Mouse (Mus musculus) brown adipose tissue, adult 24 weeks (tissue): Measurements from ENCODE around the gene Tekt2. TPM values are rescaled to one million over a fixed set of nuclear protein-coding genes. Genes with fewer than 3 reads are reported as not detected.

Experiments
- H3K27ac ChIP-seq: fragments of 200-500 bp; replicated peaks from 2 replicates; pipeline ENCODE4 v1.5.1; 2012; ENCODE audit warnings: low read depth, mild to moderate bottlenecking, low read length
- H3K4me1 ChIP-seq: fragments of 200-500 bp; 2 replicates; pipeline ENCODE4 v1.6.1; 2012; ENCODE audit warnings: low read length, mixed read lengths; ENCODE audit not compliant: control insufficient read depth, insufficient read depth, insufficient read length
- H3K4me3 ChIP-seq: fragments of 200-500 bp; 2 replicates; pipeline ENCODE4 v1.5.1; 2012; ENCODE audit warnings: low read depth, mild to moderate bottlenecking, low read length, moderate library complexity; ENCODE audit not compliant: insufficient read depth
- polyA plus RNA-seq: library from polyadenylated mRNA; stranded (reverse); fragments of >200 nt; gene quantifications from 2 replicates; pipeline ENCODE4 v1.2.4, GENCODE M21; 2012; ENCODE audit not compliant: missing spikeins, insufficient read depth, insufficient read length

Tekt2 gene
- polyA plus RNA-seq, result not detected in 2 replicates

DNA sequence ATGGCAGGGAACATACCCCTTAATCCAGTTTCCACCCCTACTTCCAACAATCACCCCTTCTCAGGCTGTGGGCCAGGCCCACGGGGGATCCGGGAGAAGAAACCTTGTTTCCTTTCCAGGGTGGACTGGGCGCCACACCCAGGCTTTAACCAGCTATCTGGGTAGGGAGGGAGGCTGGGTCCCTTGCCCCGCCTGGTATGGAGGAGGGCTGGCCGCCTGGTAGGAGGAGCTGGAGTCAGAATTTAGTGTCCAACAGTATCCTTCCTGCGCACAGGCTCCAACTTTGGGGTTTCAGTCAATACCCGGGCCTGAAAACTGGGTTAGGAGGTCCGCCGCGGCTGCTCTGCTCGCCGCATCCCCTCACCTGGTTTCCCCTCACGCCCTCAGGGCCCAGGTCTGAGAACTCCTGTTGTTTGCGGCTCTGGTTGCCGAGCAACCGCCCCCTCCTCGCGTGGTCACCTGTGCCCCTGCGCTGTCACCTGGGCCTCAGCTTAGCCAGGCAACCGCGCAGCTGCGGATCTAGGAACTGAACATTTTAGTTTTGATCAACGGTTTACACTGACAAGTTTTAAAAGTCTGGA is at the start of gene Tekt2:
Gene Tekt2, minus strand, starts transcription at position 408 of the 581 bp plus-strand sequence.
- no peak within 1 kb of the TSS for H3K4me3 ChIP-seq
- no peaks in the 10 kb centered on the region for H3K4me1 ChIP-seq
- H3K27ac ChIP-seq, result no peak within 1 kb of the TSS

DNA sequence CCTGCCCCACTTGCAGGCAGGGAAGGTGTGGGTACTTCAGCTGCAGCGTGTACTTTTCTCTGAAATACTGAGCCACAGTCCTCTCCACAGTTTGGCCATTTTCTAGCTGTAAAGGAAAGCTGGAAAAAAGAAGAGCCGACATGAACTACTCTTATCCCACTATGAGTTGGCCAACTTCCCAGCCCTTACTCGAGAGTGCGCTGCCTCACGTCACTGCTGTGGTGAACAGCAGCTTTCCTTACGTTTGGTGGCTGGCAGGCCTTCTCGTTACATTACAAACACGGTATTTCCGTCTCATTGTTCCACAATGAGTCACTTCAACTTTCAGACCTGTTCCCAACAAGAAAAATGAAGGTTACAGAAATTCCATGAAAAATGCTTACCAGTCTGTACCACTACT is 46.0 kb upstream of the Tekt2 start:
- Histone ChIP-seq H3K27ac (no peak overlapping the region), H3K4me3 (no peak overlapping the region), H3K4me1 (no peaks in the 10 kb centered on the region)

DNA sequence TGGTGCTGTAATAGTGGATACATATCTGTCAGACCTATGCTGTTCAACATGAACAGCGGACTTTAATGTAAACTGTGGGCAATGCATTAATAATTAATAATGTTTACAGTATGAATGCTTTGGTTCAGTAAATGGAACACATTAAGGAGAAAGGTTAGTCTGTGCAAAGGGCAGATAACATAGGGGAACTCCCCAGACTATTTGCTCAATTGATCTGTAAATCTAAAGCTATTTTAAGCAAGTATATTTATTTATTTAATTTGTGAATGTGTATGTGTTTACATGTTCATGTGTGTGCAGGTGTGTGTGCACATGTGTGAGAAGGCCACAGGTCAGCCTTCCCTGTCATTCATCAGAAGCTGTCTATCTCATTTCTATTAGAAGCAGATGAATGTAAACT is 34.6 kb upstream of the Tekt2 start:
- Histone ChIP-seq H3K4me1 (no peaks in the 10 kb centered on the region), H3K27ac (no peak overlapping the region), H3K4me3 (no peak overlapping the region)

DNA sequence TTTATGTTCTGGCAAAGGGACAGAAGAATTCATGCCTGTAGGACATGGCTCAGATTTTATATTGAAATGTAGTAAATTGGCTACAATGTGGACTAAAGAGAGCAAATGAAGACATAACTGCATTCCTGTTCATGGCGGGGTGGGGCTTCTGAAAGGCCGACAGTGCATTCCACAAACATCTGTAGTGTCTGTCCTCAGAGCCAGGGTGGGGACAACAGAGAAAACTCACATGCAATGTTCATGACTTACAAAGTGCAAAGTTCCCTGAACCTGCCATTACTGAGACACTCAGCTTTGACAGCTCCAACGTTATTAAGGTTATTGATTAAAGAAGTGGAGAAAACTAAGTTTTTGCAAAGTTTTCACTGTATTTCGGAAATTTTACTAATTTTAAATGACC is 18.0 kb upstream of the Tekt2 start:
- H3K4me1 ChIP-seq, result no peaks in the 10 kb centered on the region

DNA sequence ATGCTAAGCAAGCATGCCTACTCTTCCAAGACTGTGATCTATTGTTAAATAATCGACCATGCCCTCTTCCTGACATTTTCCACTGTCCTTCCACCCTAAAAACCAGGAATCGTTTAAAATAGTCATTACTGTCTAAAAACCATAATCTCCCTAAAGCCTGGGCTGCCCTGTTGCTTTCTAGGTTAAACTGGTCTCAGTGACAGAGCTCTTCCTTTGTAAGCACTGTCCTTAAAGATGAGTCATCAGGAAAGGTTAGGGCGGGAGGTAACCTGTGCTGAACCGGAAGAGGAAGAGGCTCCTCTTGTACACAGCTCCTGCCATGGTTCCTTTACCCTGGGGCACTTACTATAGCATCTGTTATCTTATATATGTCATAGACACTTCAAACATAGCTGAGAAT is 14.0 kb upstream of the Tekt2 start:
- Histone ChIP-seq H3K27ac (no peak overlapping the region), H3K4me1 (no peaks in the 10 kb centered on the region), H3K4me3 (no peak overlapping the region)

More for the DNA sequence above, 18.0 kb upstream of the Tekt2 start:
- Histone ChIP-seq H3K27ac (no peak overlapping the region), H3K4me3 (no peak overlapping the region)

DNA sequence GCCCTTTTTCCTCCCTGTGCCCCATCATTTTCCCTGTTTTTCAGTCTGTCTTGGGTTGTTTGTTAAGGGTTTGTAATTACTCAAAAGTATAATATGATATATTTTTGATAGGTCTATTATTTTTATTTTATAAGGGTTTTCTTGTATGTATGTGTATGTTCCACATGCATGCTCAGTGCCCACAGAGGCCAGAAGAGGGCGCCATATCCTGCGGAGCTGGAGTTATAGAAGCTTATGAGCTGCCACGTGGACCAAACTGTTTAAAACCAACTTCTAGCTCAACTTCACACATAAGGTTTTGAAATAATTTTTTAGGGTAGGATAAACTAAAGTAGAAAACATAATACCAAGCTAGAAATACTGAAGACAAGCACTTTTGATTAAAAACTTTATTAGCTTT is 6.9 kb upstream of the Tekt2 start:
- Histone ChIP-seq H3K27ac (no peak overlapping the region), H3K4me3 (no peak overlapping the region), H3K4me1 (no peaks in the 10 kb centered on the region)

DNA sequence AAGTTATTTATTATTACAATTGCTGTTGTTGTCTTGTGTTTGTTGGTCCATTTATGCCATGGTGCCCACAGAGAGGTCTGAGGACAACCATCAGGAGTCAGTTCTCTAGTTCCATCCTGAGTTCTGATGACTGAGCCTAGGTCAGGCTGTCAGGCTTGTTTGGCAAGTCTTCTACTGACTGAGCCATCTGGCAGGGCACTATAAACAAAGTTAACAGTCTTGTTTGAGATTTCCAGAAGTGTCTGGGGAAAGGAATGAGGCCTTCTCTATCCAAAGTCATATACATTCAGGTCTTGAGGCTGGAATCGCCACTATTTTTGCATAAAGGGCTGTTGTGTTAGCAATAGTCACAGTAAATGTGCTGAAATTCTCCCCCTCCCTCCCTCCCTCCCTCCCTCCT is 6.3 kb upstream of the Tekt2 start:
- Histone ChIP-seq H3K4me3 (no peak overlapping the region), H3K4me1 (no peaks in the 10 kb centered on the region), H3K27ac (no peak overlapping the region)

DNA sequence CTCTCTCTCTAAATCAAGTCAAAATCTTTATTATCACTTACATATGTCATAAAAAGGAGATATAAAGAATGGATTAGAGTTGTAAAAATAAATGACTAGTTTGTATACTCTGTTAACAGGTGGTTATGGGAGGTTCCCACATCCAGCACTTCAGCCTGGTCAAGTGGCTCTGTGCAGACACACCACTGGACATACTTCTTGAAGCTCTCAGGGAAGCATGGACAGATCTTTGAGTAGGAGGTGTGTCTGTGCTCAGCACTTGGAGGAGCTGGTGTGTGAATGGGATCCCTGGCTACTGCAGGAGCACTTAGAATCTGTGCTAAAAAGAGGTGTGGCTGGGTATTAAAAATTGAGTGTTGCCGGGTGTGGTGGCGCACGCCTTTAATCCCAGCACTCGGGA is 4.8 kb upstream of the Tekt2 start:
- Histone ChIP-seq H3K4me3 (no peak overlapping the region), H3K27ac (no peak overlapping the region), H3K4me1 (no peaks in the 10 kb centered on the region)

DNA sequence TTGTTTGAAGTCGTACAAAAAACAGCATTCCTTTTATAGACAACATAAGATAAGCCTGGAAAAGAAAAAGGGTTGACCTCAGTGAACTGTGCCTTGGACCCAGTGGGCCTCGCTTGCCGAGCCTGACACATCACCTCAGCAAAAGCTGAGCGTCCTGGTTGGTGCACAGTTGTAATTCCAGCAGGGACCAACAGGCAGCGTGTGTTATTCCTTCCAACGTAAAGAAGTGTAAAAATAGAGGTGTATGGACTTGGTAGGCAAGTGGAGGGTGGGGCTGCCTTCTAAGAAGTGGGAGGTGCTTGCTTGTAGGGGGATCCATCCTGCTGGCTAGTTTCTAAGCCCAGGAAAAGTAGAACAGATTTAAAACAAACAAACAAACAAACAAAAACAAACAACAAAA is 548 bp upstream of the Tekt2 start:
- H3K4me1 ChIP-seq, result no peaks in the 10 kb centered on the region
- no peak overlapping the region for H3K27ac ChIP-seq
- no peak overlapping the region for H3K4me3 ChIP-seq

DNA sequence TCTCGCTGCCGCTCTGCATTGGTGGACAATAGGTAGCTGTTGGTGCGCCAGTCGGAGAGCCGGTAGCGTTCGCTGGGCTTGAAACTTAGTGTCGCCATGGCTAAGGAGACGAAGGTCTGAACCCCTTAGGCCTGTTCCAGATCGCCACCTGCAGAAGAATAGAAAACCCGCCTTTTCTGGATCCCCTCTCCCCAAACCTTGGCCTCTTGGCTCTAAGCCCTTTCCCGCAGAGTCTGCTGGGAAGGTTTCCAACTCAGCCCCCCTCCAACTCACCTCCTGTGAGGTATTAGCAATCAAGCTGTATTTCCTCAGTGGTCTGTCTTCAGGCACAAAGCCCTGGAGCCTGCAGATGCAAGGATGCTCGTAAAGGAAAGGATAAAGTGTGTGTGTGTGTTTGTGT is 627 bp downstream of the Tekt2 start:
- Histone ChIP-seq H3K4me1 (0 out of 2 replicates have a peak, but pooled peaks cover 2% of the 10 kb centered on the region), H3K27ac (no peak overlapping the region), H3K4me3 (no peak overlapping the region)

DNA sequence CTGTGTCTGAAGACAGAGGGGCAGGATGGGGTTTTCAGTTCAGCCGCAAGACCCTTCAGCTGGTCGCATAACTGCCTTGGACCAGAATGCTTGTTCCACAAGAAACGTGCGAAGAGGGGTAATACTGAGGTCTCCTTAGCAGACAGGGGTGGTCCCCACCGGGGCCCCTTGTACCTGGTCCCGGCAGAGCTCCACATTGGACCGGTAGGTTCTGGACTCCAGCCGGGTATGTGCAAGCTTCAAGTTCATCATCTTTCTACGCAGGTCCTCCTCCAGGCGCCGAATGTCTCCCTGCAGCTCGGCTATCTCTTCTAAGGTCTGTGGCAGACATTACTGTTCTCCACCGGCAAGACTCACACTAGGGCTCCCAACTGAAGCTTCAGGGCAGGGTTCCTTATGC is 2.8 kb downstream of the Tekt2 start:
- Histone ChIP-seq H3K4me3 (no peak overlapping the region), H3K4me1 (0 out of 2 replicates have a peak, but pooled peaks cover 3% of the 10 kb centered on the region), H3K27ac (no peak overlapping the region)

DNA sequence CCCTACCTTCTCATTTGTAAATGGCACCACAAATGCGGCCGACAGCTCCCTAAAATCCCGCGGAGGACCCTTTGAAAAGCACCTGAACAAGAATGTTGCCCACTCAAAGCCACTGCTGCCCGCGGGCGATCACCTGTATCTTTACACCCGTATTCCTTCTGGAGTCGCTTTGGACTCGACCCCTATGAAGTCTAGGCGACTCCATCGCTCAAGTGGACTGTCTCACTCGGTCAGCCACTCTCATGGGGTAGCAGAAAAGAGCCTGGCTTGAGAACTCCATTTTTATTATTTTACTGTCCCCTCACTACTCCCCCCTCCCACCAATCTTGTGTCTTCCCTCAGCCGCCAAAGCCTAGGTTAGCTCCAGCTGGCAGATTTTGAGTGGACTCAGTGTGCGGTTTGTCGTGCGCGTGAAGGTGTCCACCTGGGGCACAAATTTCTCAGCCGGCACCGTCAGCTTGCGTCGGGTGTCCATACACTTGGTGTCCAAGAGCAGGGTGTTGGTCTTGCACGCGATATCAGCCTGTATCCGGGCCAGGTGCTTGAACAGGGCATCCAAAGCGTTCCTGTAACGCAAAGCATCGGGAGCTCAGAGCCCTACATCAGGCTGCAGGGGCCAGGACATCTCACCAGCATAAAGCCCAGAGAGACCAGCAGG is 3.5 kb downstream of the Tekt2 start:
- no peak overlapping the region for H3K27ac ChIP-seq
- H3K4me3 ChIP-seq, result peak overlapping the region; percentile 34; the same call in 1 of the 2 replicates
- 0 out of 2 replicates have a peak, but pooled peaks cover 3% of the 10 kb centered on the region for H3K4me1 ChIP-seq

DNA sequence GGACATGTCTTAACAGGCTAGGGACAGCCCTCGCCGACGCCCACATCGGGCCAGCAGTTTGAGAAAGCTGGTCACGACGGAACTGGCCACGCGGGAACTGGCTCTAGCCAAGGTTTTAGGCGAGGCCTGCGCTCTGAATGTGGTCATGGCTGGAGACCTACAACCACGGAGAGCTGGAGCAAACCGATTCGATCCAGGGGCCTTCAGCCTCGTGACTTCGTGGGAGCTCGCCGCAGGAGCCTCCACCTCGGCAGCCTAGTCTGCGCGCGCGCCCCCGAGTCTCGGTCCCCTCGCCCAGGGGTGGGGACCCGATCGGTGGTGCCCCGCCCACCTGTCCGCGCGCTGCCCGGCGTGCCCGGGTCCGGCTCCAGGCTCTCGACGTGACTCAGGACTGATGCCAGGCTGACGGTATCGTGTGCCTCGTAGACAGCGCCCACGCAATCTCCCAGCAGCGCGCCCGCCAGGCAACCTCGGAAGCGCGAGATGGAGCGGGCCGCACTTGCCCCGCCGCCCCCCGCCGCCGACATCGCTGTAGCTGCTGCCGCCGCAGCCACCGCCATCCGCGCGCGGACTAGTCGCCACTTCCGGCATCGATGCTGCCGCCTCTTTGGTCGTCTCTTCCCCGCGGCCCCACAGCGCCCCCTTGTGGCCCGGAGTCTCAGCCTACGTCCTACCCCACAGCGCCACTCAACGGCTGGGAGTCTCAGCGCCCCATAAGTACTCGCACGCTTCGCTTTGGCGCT is 4.2 kb downstream of the Tekt2 start, which contains the start of gene Adprhl2:
Gene Adprhl2, minus strand, starts transcription at position 593 of the 743 bp plus-strand sequence.
- Histone ChIP-seq H3K27ac (peak within 1 kb of the TSS; percentile 54; the same call in 1 of the 2 replicates), H3K4me1 (peaks cover 6% of the 10 kb centered on the region; the same call in 1 of the 2 replicates), H3K4me3 (peak within 1 kb of the TSS; percentile 82)

DNA sequence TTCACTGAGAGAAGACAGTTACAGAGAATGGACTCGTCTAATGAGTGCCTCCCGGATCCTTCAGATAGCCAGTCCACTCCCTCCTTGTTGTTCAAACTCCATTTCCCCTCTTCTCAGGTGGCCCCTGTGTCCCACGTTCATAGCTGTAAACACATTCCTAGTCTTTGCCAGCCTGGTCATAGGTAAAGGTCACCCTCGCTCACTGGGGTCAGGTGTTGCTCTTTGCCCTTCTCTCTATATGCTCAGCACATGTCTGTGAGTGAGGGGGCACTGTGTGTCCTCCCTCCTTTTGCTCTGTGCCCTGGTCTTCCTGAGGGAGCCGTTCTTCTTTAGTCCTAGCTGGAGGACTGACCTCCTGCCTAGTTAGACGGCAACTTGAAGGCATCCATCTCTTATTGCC is 5.7 kb downstream of the Tekt2 start:
- Histone ChIP-seq H3K4me3 (no peak overlapping the region), H3K4me1 (peaks cover 8% of the 10 kb centered on the region; the same call in 1 of the 2 replicates), H3K27ac (no peak overlapping the region)

DNA sequence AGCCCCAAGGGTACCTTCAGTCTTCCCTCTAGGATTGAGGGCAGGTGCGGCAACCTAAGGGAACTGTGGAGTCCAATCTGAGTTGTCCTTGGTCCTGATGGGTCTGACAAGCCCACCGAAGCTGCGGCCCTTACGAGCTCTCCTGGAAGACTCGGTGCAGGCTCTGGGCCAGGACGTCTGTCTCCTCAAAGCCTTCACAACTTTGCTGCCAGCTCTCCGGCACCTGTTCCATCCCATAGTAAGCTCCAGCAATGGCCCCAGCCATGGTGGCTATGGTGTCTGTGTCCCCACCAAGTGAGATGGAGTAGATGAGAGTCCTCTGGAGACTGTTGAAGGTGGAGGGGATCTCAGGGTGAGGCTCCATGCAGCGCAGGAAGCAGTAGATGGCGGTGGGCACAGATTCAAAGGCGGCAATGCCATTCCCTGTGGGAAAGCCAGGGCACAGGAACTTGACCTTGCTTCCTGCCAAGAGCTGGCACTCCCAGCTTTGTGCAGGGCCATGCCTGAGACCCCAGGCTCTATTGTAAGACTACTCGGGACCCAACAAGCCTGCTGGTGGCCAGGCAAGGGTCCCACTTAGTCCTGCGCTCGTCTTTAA is 8.9 kb downstream of the Tekt2 start:
- Histone ChIP-seq H3K27ac (no peak overlapping the region), H3K4me1 (peaks cover 8% of the 10 kb centered on the region; the same call in 1 of the 2 replicates), H3K4me3 (no peak overlapping the region)
